Mouse (Mus musculus) heart, adult 9 months (tissue): ENCODE measurements around the gene Tmem107.
A peak's percentile ranks its signal among the peaks of the same experiment; 100 is the strongest.

Experiments
- DNase-seq, 2 experiments: peaks; one replicate each; pipeline ENCODE4 v3.0.0; 2022; ENCODE audit warnings: low spot score in 2 of 2

Gene Tmem107

DNA sequence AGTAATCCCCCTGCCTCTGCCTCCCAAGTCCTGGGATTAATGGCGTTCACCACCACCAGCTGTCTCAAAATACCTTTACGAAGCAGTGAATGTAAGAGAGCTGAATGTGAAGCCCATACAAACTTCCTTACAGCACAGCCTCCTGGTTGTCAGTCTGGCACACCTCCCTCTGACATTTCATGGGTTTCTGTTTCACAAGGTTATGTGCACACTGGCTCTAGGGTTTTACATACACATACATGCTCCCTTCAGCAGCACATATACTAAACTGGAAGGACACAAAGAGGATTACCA is 4.1 kb downstream of the Tmem107 start:
- no peak for DNase-seq

DNA sequence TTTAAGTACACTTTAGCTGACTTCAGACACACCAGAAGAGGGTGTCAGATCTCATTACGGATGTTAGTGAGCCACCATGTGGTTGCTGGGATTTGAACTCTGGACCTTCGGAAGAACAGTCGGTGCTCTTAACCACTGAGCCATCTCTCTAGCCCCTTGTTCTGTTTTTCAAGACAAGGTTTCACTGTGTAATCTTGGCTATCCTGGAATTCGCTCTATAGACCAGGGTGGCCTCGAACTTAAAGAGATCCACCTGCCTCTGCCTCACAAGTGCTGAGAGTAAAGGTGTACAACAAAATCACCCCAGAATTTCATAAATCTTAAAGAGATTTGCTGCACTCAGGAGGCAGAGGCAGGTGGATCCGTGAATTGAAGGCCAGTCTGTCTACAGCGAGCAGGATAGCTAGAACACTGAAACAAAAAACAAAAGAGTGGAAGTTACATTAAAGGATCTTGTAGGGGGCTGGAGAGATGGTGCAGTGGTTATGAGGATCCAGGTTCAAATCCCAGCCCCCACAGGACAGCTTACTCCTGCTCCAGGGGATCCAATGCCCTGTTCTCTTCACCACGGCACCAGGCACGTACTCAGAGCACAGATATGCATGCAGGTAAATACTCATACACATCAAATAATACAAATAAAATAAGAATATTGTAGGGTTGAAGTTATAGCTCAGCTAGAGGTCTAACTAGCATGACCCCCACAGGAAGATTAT is 5.3 kb downstream of the Tmem107 start:
- DNase-seq, result no peak

DNA sequence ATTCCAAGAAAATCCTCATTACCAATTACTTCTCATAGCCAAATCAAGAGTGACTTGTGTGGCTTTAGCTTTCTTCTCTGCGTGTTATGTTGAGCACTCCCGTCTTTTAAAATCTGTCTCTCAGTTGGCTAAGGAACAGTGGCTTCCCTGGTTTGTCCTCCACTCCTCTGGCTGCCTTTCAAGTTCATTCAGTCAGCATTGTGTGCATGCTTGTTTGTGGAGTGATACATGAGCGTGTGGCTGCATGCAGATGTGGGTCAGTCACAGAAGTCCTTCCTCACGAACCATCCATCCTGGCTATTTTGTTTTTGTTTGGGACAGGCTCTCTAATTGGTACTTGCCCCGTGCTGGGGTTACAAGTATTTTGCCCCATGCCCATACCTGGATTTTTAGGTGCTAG is 6.0 kb downstream of the Tmem107 start:
- DNase-seq, result peak in 1 of 2 experiments; percentile 22

DNA sequence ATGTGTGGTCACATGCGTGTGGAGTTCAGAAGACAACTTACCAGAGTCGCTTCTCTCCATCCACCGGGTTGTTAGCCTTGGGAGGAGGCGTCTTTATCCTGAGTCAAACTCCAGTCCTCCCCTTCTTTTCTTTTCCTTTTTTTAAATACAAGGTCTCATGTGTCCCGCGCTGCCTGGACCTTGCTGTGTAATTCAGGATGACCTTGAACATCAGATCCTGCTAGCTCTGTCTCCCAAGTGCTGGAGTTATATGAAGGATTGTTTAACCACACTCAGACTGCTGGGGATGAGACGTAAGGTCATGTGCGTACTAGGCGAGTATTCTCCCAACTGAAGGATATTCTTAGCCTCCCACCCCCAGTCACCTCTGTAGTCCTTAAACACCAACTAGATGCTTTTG is 6.7 kb downstream of the Tmem107 start:
- DNase-seq, result no peak

DNA sequence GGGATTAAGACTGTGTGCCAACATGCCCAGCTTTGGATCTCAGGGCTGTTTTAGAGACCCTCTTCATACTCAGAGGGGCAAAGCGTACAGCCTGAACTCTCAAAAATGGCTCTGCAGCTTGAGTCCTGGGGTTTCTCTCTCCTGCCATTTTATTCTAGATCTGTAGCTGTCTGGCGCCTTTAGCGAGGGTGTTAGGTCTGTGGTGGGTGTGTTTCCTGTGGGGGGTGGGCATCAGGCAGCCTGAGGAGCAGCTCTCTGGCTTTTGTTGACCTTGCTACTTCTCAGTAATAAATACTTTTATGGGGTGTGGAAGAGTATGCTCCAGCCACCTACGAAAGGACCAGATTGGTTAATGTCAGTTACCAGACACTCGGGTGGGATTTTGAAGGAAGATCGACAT is 7.4 kb downstream of the Tmem107 start:
- DNase-seq, result no peak

DNA sequence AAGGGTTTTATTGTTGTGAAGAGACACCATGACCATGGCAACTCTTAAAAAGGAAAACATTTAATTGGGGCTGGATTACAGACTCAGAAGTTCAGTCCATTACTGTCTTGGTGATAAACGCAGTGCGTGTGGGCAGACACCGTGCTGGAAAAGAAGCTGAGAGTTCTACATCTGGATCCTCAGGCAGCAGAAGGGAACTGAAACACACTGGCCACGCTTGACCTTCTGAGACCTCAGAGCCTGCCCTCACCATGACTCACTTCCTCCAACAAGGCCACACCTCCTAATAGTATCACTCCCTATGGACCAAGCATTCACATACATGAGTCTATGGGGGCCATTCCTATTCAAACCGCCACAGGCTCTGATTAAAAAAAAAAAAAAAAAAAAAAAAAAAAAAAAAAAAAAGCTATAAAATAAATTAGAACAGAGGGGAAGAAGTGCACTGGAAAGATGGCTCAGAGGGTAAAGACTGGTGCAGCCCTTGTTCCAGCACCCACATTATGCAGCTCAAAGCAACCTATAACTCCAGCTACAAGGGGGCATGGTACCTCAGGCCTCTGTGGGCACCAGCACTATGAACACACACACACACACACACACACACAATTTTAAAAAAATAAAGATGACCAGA is 8.3 kb downstream of the Tmem107 start:
- peak; percentile 42 to 63 for DNase-seq

DNA sequence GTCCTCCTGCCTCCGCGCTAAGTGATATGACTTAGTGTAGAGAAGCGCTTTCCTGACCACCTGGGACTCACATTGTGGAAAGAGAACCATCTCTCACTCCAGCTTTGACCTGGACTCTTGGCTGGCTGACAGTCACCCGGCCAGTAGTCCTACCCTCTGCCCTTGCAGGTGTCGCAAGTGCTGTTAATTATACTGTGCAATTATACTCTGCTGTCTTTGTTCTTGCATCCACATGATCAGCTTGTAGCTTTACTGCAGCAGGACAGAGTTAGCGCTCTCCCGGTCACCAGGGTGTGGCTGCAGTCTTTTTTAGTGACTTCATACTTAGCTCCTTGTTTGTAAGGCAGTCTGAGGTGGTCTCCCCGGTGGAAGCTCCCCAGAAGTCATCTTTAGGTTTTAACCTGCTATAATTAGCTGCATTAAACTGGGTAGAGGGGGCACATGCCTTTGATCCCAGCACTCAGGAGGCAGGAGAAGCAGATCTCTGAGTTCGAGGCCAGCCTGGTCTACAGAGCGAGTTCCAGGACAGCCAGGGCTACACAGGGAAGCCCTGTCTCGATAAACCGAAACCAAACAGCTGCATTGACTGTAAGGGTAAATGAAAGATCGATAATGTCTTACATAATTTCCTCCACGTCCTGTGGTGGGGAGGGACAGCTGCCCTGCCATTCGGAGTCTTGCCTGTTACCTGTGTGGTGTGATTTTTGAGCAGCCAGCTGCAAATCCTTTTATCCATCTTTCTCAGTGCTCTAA is 9.7 kb downstream of the Tmem107 start:
- DNase-seq, result no peak

DNA sequence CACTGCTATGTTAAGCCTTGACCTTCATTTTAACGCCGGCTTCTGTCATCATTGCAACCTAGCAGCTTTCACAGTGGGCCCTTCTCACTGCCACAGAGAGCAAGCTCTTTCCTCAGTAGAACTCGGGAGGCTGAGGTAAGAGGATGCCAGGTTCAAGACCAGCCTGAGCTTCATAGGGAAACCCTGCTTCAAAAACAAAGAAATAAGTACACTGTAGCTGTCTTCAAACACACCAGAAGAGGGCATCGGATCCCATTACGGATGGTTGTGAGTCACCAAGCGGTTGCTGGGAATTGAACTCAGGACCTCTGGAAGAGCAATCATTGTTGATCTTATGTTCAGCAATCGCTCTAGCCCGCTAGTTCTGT is 10.2 kb downstream of the Tmem107 start:
- DNase-seq, result no peak

DNA sequence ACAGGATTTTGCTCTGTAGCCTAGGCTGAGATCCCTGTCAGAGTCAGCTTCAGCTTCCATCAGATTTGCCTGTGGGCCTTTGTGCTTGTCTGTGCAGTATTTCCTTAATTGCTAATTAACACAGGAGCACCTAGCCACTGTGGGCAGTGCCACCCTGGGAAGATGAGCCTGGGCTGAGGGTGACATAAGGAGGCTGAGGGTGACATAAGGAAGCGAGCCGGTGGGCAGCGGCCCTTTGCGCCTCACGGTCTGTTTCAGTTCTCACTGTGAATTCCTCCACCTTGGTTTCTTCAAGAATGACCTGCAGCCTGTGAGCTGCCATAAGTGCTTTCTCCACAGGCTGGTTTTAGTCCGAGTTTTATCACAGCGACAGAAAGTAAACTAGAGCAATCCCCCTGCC is 11.0 kb downstream of the Tmem107 start:
- no peak for DNase-seq

DNA sequence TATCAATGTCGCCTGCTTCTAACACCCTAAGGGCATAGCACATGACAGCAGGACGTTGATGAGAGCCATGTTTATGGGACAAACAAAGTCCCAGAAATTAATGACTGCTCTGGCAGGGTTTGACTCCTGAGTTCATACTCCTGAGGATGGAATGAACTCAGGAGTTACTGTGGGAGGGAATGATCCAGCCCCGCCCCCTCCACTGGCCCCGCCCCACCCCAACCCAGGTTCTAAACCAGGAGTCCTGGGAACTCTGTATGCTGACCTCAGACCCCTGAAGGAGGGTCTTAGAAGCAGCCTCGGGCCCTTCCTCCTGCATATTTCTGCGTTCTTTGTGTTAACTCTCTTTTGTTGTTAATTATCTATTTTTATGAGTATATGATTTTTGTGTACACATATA is 15.0 kb downstream of the Tmem107 start:
- DNase-seq, result no peak

DNA sequence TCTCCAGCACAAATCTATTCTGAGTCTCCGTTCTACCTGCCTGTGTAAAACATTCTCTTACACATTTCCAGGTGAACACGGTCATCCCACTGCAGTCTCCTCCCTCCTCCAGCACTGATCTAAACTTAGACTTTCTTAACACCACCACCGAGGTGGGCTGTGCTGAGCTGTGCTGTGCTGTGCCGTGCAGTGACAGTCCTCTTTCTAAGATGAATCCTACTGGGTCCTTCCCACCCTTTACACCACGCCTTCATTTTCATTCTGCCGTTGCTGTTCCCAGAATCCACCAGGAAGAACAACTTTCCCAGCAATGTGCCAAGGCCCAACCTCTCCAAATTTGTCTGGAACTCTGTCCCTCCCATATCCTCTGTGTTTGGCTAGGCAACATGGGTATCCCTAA is 15.8 kb downstream of the Tmem107 start:
- peak in 1 of 2 experiments; percentile 16 for DNase-seq

DNA sequence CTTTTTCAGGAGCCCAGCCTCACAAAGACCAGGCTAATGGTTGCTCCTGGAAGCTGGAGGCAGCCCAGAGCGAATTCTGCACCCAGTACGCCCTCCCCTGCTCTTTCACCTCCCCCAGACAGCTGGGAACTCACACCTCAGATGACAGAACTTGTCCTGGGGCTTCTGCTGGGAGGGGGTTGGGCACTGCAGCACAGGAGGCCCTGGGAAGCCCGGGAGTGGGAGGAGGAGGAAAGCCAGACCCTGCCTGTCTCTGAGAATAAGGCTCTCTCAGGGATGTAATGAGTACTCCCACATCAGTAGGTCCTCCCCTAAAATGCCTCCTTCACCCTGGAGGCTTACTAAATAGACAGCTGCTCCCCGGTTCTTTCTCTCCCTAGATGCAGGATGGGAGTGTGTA is 16.5 kb downstream of the Tmem107 start:
- DNase-seq, result peak in 1 of 2 experiments; percentile 31

DNA sequence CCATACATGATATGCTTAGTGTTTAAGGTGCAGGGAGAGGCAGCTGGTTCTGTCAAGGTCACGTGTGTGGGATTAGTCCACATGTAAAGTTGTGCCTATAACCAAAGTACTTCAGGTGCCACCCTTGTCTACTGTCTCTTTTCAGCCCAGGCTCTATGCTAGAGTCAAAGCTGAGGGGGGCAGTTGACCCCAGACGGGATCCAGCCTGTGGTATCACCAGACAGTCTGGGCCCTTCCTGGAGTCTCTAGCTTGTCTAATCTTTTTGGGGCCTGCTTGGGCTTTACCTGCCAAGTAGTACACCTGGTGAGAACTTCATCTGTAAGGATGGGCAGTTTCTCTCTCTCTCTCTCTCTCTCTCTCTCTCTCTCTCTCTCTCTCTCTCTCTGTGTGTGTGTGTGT is 17.0 kb downstream of the Tmem107 start:
- no peak for DNase-seq

DNA sequence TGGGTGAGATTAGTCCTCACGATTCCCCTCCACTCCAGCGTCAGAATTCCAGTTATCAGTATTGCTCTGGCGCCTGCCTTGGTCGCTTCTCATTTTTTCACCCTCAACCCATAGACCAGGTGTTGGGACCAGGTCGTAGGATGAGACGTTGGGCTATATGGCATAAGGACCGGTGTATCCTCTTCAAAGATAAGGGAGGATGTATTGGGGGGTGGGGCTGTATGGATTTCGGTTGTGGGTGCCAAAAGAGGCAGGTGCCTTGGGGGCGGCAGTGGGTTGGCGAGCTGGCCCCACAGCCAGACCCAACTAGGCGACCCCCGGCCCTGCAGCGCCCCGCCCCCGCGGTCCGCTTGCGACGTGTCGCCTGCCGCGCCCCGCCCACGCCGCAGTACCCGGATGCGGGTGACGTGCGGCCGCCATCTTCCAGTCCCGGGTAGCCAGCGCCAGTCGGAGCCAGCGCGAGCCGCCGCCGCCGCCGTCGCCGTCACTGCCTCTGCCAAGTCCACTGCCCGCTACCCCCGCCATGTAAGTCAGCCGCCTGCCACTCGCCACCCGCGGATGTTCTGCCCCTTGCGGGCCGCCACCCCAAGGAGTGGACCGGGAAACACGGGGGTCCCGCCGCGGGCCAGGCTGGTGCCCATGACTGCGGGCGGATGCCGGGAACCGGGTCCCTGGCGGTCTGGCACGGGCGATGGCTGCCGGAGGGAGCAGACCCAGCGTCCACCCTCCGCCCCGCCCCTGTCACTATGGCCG is 17.7 kb downstream of the Tmem107 start, which contains the start of gene Vamp2:
TSS of gene Vamp2 (plus strand) at position 388 of the 753 bp plus-strand sequence.
- peak; percentile 91 to 92 for DNase-seq

DNA sequence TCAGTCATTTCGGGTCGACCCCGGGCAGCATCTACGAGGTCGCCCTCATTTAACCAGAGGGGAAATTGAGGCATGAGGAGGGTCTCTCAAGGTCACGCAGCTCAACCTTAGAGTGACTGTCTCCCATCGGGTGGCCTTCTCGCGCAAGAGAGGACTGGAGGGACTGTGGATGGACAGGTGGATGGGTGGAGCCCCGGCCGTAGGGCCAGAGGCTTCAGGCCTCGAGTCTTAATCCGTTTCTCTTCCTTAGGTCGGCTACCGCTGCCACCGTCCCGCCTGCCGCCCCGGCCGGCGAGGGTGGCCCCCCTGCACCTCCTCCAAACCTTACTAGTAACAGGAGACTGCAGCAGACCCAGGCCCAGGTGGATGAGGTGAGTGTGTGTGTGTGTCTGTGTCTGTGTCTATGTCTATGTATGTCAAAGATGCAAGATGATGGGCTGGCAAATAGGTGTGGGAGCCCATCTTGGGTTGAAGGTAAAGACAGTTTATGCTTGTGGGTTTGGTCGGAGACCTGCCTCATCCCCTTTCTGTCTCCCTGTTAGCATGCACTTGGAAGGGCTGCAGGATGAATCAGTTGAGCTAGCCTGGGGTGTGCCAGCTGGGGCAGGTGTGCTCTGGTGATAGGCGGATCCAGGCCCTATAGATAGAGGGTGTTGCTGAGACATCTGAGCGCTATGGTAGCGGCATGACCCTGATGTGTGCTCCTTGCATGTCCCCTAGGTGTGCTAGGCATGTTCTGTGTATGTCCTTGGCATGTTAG is 18.4 kb downstream of the Tmem107 start:
- DNase-seq, result peak in 1 of 2 experiments; percentile 21

DNA sequence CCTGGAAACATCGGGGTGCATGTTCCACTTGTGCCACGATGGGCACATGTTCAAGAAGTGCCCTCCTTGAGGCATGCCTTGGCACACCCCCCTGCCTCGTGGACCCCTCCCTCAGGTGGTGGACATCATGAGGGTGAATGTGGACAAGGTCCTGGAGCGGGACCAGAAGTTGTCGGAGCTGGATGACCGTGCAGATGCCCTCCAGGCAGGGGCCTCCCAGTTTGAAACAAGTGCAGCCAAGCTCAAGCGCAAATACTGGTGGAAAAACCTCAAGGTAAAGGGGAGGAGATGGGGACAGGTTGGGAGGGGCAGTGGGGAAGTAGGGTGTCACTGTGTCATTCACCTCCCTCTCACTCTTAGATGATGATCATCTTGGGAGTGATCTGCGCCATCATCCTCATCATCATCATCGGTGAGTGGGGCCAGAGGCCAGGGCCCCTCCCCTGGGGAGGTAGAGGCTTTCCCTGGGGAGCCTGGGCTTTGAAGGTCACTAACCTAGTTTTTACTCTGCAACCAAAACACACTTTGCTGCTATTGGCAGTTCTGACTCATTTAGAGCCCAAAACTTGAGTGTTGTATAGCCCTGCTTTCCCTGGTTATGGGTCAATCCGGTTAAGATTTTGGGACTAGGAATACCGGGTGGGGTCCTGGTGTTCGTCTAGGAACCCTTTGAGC is 19.1 kb downstream of the Tmem107 start:
- DNase-seq, result peak in 1 of 2 experiments; percentile 16

DNA sequence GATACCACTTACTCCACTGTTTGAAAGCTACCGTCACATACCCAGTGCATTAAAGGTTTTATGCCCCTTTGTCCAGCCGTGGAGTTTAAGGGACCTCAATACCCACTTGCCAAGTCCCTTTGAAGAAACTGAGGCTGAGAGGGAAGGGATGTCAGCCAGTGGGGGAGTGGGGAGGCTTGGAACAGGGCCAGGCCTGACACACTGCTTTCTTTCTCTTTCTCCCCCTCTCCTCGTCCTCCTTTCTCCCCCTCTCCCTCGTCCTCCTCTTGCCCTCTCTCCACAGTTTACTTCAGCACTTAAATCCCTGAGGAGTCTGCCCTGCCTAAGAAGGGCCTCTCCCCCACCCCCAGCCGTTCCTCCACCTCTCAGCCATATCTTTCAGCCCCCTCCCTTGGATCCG is 19.8 kb downstream of the Tmem107 start:
- DNase-seq, result no peak

DNA sequence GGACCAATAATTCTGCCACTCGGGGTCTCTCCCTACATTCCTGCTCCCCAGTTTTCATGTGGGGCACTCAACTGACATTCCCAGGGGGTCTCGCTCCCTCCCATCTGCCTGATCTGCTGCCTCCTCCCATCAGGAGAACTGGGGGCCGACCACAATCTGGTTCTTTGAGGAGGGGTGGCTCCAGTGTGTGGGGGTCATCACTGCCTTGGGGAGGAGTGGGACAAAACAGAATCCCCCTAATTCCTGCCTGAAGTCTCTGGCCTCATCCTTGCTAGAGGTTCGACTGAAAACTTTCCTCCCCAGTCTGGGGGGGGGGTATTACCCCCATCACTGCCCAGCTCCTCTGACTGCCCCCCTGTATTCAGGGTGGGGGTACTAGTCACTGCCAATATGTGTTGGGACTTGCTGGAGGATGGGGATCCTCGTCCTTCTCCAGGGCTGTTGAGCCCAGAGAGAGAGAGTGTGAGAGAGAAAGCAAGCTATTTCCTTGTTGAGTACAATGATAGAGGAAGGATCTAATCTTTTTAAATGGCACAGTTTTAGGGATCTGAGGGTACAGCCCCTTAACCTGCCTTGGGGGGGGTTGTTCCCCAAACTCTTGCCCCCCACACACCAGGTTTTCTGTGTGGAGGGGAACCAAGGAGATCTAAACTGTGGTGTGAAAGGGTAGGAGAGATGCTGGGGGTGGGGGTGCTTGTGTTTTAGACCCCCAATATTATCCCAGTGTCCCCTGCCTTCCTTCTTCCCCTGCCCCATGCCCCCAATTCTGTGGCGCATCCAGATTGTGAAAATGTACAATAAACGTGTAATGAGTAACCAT is 21.2 kb downstream of the Tmem107 start:
- DNase-seq, result peak in 1 of 2 experiments; percentile 33

DNA sequence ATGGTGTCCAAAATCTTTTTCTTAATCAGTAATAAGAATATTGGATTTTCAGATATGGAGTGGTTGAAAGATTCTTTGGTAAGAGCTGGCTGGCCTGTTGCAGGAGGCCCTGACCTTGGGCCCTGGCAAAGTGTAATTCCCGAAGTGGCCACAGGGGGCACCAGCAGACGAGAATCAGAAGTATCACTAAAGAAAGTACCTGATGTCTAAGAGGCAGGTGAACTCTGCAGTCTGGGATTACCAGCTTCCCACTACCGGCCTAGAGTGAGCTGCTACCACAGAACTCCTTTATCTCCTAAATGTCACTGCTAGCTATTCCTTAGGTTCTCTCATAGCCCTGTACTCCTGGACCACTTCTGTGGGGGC is 21.8 kb downstream of the Tmem107 start:
- DNase-seq, result peak; percentile 79 to 86

DNA sequence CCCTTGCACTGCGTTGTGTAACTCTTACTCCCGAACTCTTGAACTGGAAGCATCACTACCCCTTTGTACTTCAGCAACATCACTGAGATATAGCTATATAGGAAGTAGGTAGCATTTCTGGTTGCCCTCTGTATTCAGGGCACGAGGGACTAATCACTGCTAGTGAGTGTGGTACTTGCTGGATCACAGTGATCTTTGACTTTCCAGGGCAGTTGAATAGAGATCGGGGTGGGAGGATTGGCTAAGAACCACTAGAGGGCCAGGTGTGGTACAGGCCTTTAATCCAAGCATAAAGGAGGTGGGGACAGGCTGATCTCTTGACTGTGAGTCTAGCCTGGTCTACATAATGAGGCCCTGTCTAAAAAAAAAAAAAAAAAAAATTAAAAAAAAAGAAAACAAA is 22.3 kb downstream of the Tmem107 start:
- DNase-seq, result no peak
